Mouse (Mus musculus): ENCODE data around the gene Kalrn. TPM values are rescaled to one million over a fixed set of nuclear protein-coding genes. Genes with fewer than 3 reads are reported as not detected.

Gene Kalrn
- total and polyA plus RNA-seq, 2 experiments from 2014 or later, result 19.4 to 44.5 TPM

GRCm38 (mm10) chr16:34466649-34467048 is 106.7 kb downstream of the Kalrn start:
- no peak overlapping the region for H3K4me3 ChIP-seq (ENCODE audit: low read depth, low read length)
- peak overlapping the region; percentile 30; the same call in 1 of the 2 replicates for H3K27ac ChIP-seq (ENCODE audit: low read depth)
- no peaks in the 10 kb centered on the region for H3K36me3 ChIP-seq (replicated peaks; ENCODE audit: control insufficient read depth, insufficient read depth, low read length)
- ATAC-seq (ENCODE audit: insufficient read depth, low read depth), result peak; percentile 63; the same call in 1 of the 2 replicates
- no peak for TF ChIP-seq EP300 (IDR thresholded peaks at IDR 0.05; ENCODE audit: low read depth)
- peak; percentile 61 for TF ChIP-seq CTCF (IDR thresholded peaks at IDR 0.05; ENCODE audit: low read depth)
- no peak overlapping the region for H3K9ac ChIP-seq (replicated peaks; ENCODE audit: low read depth, low read length)
- H3K4me2 ChIP-seq (ENCODE audit: low read depth, low read length), result 0 out of 2 replicates have a peak overlapping the region, but pooled peaks have one; percentile 11
- peaks cover 32% of the 10 kb centered on the region for H3K4me1 ChIP-seq (ENCODE audit: control insufficient read depth, insufficient read depth)
- 22% methylated on average over 4 of the region's 4 CpGs for WGBS
- no peaks in the 10 kb centered on the region for H3K27me3 ChIP-seq (ENCODE audit: control insufficient read depth, insufficient read depth, low read length)
- no peak for DNase-seq (ENCODE audit: low spot score)
- H3K9me3 ChIP-seq (replicated peaks; ENCODE audit: control insufficient read depth, low read length), result no peaks in the 10 kb centered on the region

GRCm38 (mm10) chr16:34456314-34456713 is 117.0 kb downstream of the Kalrn start:
- Histone ChIP-seq H3K4me3 (ENCODE audit: low read depth, low read length) (no peak overlapping the region), H3K9me3 (replicated peaks; ENCODE audit: control insufficient read depth, low read length) (no peaks in the 10 kb centered on the region), H3K36me3 (replicated peaks; ENCODE audit: control insufficient read depth, insufficient read depth, low read length) (no peaks in the 10 kb centered on the region), H3K27me3 (ENCODE audit: control insufficient read depth, insufficient read depth, low read length) (no peaks in the 10 kb centered on the region), H3K4me2 (ENCODE audit: low read depth, low read length) (peak overlapping the region; percentile 18; the same call in 1 of the 2 replicates), H3K4me1 (ENCODE audit: control insufficient read depth, insufficient read depth) (peaks cover 12% of the 10 kb centered on the region; the same call in 1 of the 2 replicates), H3K9ac (replicated peaks; ENCODE audit: low read depth, low read length) (no peak overlapping the region), H3K27ac (ENCODE audit: low read depth) (peak overlapping the region; percentile 80)
- DNase-seq (ENCODE audit: low spot score) (peak; percentile 55), ATAC-seq (ENCODE audit: insufficient read depth, low read depth) (peak; percentile 90)
- no peak for TF ChIP-seq EP300 (IDR thresholded peaks at IDR 0.05; ENCODE audit: low read depth)
- no peak for TF ChIP-seq CTCF (IDR thresholded peaks at IDR 0.05; ENCODE audit: low read depth)
- 17% methylated on average over 7 of the region's 7 CpGs for WGBS

GRCm38 (mm10) chr16:34445666-34446065 is 127.7 kb downstream of the Kalrn start:
- WGBS, result 80% methylated on average over 7 of the region's 7 CpGs
- Histone ChIP-seq H3K36me3 (replicated peaks; ENCODE audit: control insufficient read depth, insufficient read depth, low read length) (no peaks in the 10 kb centered on the region), H3K4me1 (ENCODE audit: control insufficient read depth, insufficient read depth) (peaks cover 13% of the 10 kb centered on the region), H3K27ac (ENCODE audit: low read depth) (no peak overlapping the region), H3K4me2 (ENCODE audit: low read depth, low read length) (no peak overlapping the region), H3K27me3 (ENCODE audit: control insufficient read depth, insufficient read depth, low read length) (no peaks in the 10 kb centered on the region), H3K9ac (replicated peaks; ENCODE audit: low read depth, low read length) (no peak overlapping the region), H3K9me3 (replicated peaks; ENCODE audit: control insufficient read depth, low read length) (no peaks in the 10 kb centered on the region), H3K4me3 (ENCODE audit: low read depth, low read length) (no peak overlapping the region)
- ATAC-seq (ENCODE audit: insufficient read depth, low read depth) (no peak), DNase-seq (ENCODE audit: low spot score) (no peak)
- TF ChIP-seq CTCF (IDR thresholded peaks at IDR 0.05; ENCODE audit: low read depth) (no peak), EP300 (IDR thresholded peaks at IDR 0.05; ENCODE audit: low read depth) (no peak)

GRCm38 (mm10) chr16:34441704-34442103 is 131.6 kb downstream of the Kalrn start:
- H3K4me2 ChIP-seq (ENCODE audit: low read depth, low read length), result no peak overlapping the region
- no peak overlapping the region for H3K9ac ChIP-seq (replicated peaks; ENCODE audit: low read depth, low read length)

GRCm38 (mm10) chr16:34440994-34441414 is 132.3 kb downstream of the Kalrn start:
- no peak overlapping the region for H3K4me3 ChIP-seq (ENCODE audit: low read depth, low read length)
- H3K27me3 ChIP-seq (ENCODE audit: control insufficient read depth, insufficient read depth, low read length), result no peaks in the 10 kb centered on the region
- H3K4me1 ChIP-seq (ENCODE audit: control insufficient read depth, insufficient read depth), result peaks cover 28% of the 10 kb centered on the region
- no peak overlapping the region for H3K9ac ChIP-seq (replicated peaks; ENCODE audit: low read depth, low read length)
- TF ChIP-seq CTCF (IDR thresholded peaks at IDR 0.05; ENCODE audit: low read depth) (no peak), EP300 (IDR thresholded peaks at IDR 0.05; ENCODE audit: low read depth) (peak; percentile 46; the same call in 1 of the 2 replicates)
- ATAC-seq (ENCODE audit: insufficient read depth, low read depth), result peak; percentile 90
- H3K9me3 ChIP-seq (replicated peaks; ENCODE audit: control insufficient read depth, low read length), result no peaks in the 10 kb centered on the region
- H3K4me2 ChIP-seq (ENCODE audit: low read depth, low read length), result no peak overlapping the region; the same call in 1 of the 2 replicates
- no peaks in the 10 kb centered on the region for H3K36me3 ChIP-seq (replicated peaks; ENCODE audit: control insufficient read depth, insufficient read depth, low read length)
- 10% methylated on average over 4 of the region's 4 CpGs for WGBS
- peak; percentile 88 for DNase-seq (ENCODE audit: low spot score)
- H3K27ac ChIP-seq (ENCODE audit: low read depth), result peak overlapping the region; percentile 66

More at GRCm38 (mm10) chr16:34441704-34442103, 131.6 kb downstream of the Kalrn start:
- 40% methylated on average over 2 of the region's 2 CpGs for WGBS
- no peaks in the 10 kb centered on the region for H3K36me3 ChIP-seq (replicated peaks; ENCODE audit: control insufficient read depth, insufficient read depth, low read length)
- peaks cover 28% of the 10 kb centered on the region for H3K4me1 ChIP-seq (ENCODE audit: control insufficient read depth, insufficient read depth)
- H3K27ac ChIP-seq (ENCODE audit: low read depth), result peak overlapping the region; percentile 66; the same call in 1 of the 2 replicates
- no peaks in the 10 kb centered on the region for H3K27me3 ChIP-seq (ENCODE audit: control insufficient read depth, insufficient read depth, low read length)
- H3K9me3 ChIP-seq (replicated peaks; ENCODE audit: control insufficient read depth, low read length), result no peaks in the 10 kb centered on the region
- no peak for ATAC-seq (ENCODE audit: insufficient read depth, low read depth)
- no peak for TF ChIP-seq EP300 (IDR thresholded peaks at IDR 0.05; ENCODE audit: low read depth)
- TF ChIP-seq CTCF (IDR thresholded peaks at IDR 0.05; ENCODE audit: low read depth), result no peak
- H3K4me3 ChIP-seq (ENCODE audit: low read depth, low read length), result no peak overlapping the region
- no peak for DNase-seq (ENCODE audit: low spot score)

Data from heart, postnatal 0 days (tissue).